Mouse (Mus musculus) liver, embryonic 13.5 days (tissue): ENCODE measurements around the gene Ppp1r9a. TPM values are rescaled to one million over a fixed set of nuclear protein-coding genes. Genes with fewer than 3 reads are reported as not detected.

Source experiments
- ATAC-seq: fragments of 200-750 bp; cut with Nextera tagmentation; 2 replicates; pipeline ENCODE4 v1.8.0; 2017; ENCODE audit warnings: low read depth, mild to moderate bottlenecking, moderate number of reproducible peaks, moderate library complexity
- DNase-seq: peaks from one replicate; pipeline ENCODE4 v3.0.0; 2022
- H3K27ac ChIP-seq: fragments of 300-500 bp; sonication (generic); 2 replicates; pipeline ENCODE4 v1.5.1; 2015; ENCODE audit warnings: moderate library complexity, mild to moderate bottlenecking, inconsistent platforms
- H3K27me3 ChIP-seq: fragments of 300-500 bp; sonication (generic); 2 replicates; pipeline ENCODE4 v1.6.1; 2015; ENCODE audit warnings: mild to moderate bottlenecking, inconsistent platforms
- H3K36me3 ChIP-seq: fragments of 300-500 bp; sonication (generic); 2 replicates; pipeline ENCODE4 v1.6.1; 2015; ENCODE audit warnings: mild to moderate bottlenecking, inconsistent platforms
- H3K4me1 ChIP-seq: fragments of 300-500 bp; sonication (generic); replicated peaks from 2 replicates; pipeline ENCODE4 v1.6.1; 2015; ENCODE audit warnings: inconsistent platforms
- H3K4me2 ChIP-seq: fragments of 300-500 bp; sonication (generic); 2 replicates; pipeline ENCODE4 v1.6.1; 2015; ENCODE audit warnings: inconsistent platforms, mild to moderate bottlenecking, moderate library complexity
- H3K4me3 ChIP-seq: fragments of 300-500 bp; sonication (generic); replicated peaks from 2 replicates; pipeline ENCODE4 v1.5.1; 2015; ENCODE audit warnings: mild to moderate bottlenecking, inconsistent platforms
- H3K9ac ChIP-seq: fragments of 300-500 bp; sonication (generic); 2 replicates; pipeline ENCODE4 v1.6.1; 2015; ENCODE audit warnings: mild to moderate bottlenecking, inconsistent platforms
- H3K9me3 ChIP-seq: fragments of 300-500 bp; sonication (generic); replicated peaks from 2 replicates; pipeline ENCODE4 v1.6.1; 2016; ENCODE audit warnings: inconsistent platforms
- WGBS: fragments of 180-500 bp; shearing (Covaris S2); methylation state at CpG from one replicate; pipeline ENCODE4 v1.1.7; 2015; ENCODE audit not compliant: insufficient replicate concordance; 5-methylcytosine and 5-hydroxymethylcytosine counted together
- polyA plus RNA-seq: library from polyadenylated mRNA; unstranded; fragments of >200 nt; fragmentation: Nextera tagmentation; extraction: Ambion mirVana; gene quantifications from 2 replicates; pipeline ENCODE4 v1.2.1, GENCODE M21; 2015

Ppp1r9a gene
- polyA plus RNA-seq, 1 experiment from 2014 or later, result 3.6 TPM

DNA sequence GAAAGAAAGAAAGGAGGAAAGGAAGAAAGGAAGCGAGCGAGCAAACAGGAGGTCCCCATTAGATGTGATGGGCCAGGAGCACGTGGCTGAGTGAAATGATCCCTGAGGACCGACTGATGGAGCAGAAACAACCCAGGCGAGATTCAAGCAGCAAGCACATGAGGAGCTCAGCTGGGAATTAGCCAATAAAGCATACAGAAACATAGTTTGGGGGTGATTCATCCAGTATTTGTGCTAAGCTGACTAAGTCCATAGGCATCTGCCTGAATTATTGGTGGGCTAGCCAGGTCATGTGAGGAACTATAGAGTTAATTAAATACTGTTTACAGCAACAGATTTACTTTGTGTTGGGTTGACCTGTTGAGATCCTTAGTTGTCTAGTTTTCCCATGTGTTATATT, 277.9 kb downstream of the Ppp1r9a start:
- H3K27ac ChIP-seq, result no peak overlapping the region
- H3K9me3 ChIP-seq, result no peaks in the 10 kb centered on the region
- ATAC-seq, result no peak
- WGBS, result 70% methylated on average over 5 of the region's 5 CpGs
- H3K27me3 ChIP-seq, result peaks cover 19% of the 10 kb centered on the region; the same call in 1 of the 2 replicates
- H3K9ac ChIP-seq, result no peak overlapping the region
- H3K4me2 ChIP-seq, result no peak overlapping the region
- peaks cover 3% of the 10 kb centered on the region for H3K4me1 ChIP-seq
- no peak overlapping the region for H3K4me3 ChIP-seq
- H3K36me3 ChIP-seq, result no peaks in the 10 kb centered on the region
- no peak for DNase-seq

DNA sequence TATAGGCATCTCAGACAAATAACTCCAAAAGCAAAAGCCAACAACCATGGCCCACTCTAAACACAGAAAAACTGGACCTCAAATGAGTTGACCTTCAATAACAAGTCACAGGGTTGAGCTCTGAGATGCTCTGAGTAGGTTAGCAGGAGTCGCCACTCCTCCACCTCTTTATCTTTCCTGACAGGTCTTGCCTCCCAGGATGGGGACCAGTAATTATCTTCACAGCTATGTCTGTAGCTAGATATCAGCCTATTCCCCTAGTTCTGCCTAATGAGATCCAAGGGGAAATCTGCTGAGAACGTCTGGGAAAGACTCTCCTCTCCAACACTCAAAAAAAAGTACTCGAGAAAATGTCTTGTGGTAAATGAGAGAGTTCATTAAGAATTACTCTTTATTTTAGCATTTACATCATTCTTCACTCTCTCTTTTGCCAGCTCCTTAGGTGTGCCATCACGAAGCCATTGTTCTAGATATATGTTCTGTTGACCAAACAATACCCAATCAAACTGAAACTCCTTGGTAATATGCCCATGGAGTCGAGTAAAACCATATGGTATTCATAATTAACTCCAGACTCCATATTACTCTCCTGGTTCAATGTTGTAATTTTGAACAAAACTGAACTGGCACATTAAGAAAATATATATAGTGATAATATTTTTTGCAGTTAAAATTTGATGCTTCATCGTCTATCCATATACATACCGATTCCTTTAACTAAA, 283.7 kb downstream of the Ppp1r9a start:
- 54% methylated on average over 7 of the region's 7 CpGs for WGBS
- Histone ChIP-seq H3K4me2 (0 out of 2 replicates have a peak overlapping the region, but pooled peaks have one; percentile 11), H3K4me3 (no peak overlapping the region), H3K9ac (no peak overlapping the region), H3K27me3 (no peaks in the 10 kb centered on the region), H3K36me3 (no peaks in the 10 kb centered on the region), H3K4me1 (peaks cover 31% of the 10 kb centered on the region), H3K27ac (peak overlapping the region; percentile 14), H3K9me3 (no peaks in the 10 kb centered on the region)
- DNase-seq (peak; percentile 34), ATAC-seq (peak; percentile 99)

DNA sequence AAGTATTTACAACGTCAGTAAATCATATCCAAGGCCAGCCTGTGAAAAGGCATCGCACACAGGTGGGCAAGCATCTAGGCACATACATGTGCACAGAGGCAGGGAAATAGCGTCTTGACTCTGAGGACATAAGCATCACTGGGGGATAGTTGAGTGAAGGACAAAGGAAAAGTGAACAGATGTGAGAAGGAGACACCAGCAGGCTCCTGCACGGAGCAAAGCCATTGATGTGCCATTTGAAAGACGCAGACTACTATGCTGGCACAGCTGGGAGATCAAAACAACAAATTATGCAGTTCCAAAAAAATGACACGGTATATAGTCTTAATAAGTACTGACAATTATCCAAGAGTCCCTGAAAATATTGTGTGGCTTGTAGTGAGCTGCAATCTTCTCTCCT, 284.9 kb downstream of the Ppp1r9a start:
- no peaks in the 10 kb centered on the region for H3K9me3 ChIP-seq

GRCm38 (mm10) chr6:5188036-5188435, 285.3 kb downstream of the Ppp1r9a start:
- no peaks in the 10 kb centered on the region for H3K36me3 ChIP-seq

More for the DNA sequence above, 284.9 kb downstream of the Ppp1r9a start:
- no peak for ATAC-seq
- H3K9ac ChIP-seq, result no peak overlapping the region
- no peaks in the 10 kb centered on the region for H3K36me3 ChIP-seq
- H3K4me3 ChIP-seq, result no peak overlapping the region
- H3K27me3 ChIP-seq, result no peaks in the 10 kb centered on the region
- 83% methylated on average over 6 of the region's 6 CpGs for WGBS
- no peak overlapping the region for H3K27ac ChIP-seq
- no peak overlapping the region for H3K4me2 ChIP-seq
- DNase-seq, result no peak
- H3K4me1 ChIP-seq, result peaks cover 31% of the 10 kb centered on the region

DNA sequence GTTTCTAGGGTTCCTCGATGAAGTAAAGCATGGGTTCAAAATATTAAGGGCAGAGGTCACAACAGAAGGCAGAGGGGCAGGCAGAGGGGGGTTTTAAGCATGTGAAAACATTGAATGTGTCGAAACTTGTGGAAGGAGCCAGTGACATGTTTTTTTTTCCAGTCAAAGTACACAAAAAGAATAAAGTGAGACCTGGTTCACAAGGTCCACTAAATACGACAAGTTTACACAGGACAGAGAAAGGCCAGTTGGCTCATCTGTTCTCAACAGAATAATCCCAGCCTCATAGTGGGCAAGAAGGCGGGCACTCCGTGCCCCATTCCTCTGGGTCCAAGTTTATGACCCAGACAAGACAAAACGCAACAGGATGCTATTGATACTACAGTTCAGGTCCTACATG, 286.2 kb downstream of the Ppp1r9a start:
- ATAC-seq (no peak), DNase-seq (no peak)
- WGBS, result 66% methylated on average over 6 of the region's 6 CpGs
- H3K4me3 ChIP-seq, result no peak overlapping the region
- no peaks in the 10 kb centered on the region for H3K36me3 ChIP-seq
- H3K27me3 ChIP-seq, result no peaks in the 10 kb centered on the region
- H3K4me2 ChIP-seq, result no peak overlapping the region
- H3K9ac ChIP-seq, result no peak overlapping the region
- H3K27ac ChIP-seq, result peak overlapping the region; percentile 21; the same call in 1 of the 2 replicates
- H3K4me1 ChIP-seq, result peaks cover 31% of the 10 kb centered on the region
- no peaks in the 10 kb centered on the region for H3K9me3 ChIP-seq

More at GRCm38 (mm10) chr6:5188036-5188435, 285.3 kb downstream of the Ppp1r9a start:
- Histone ChIP-seq H3K27me3 (no peaks in the 10 kb centered on the region), H3K27ac (no peak overlapping the region; the same call in 1 of the 2 replicates), H3K9me3 (no peaks in the 10 kb centered on the region), H3K4me3 (no peak overlapping the region), H3K4me2 (no peak overlapping the region), H3K4me1 (peaks cover 31% of the 10 kb centered on the region), H3K9ac (no peak overlapping the region)
- DNase-seq (no peak), ATAC-seq (no peak)
- 71% methylated on average over 5 of the region's 5 CpGs for WGBS

DNA sequence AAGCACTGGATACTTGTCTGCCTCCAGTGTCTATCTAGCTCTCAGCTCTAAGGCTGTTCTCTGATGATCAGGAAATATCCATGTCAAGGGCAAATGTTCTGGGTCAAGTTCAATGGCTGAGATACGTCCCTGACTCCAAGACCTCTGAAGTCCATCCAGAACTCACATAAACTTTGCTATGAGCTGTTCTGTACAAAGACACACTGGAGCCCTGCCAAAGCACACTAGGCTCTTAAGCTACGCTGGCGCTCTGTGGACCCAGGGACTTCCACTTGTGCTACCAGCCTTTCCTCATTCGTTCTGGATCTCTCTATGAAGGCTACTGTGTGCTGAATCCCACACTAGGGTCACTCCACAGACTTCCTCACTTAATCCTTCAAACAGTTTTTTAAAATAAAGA, 286.8 kb downstream of the Ppp1r9a start:
- no peaks in the 10 kb centered on the region for H3K27me3 ChIP-seq
- peaks cover 31% of the 10 kb centered on the region for H3K4me1 ChIP-seq
- WGBS, result 65% methylated on average over 4 of the region's 4 CpGs
- DNase-seq (no peak), ATAC-seq (no peak)
- H3K36me3 ChIP-seq, result no peaks in the 10 kb centered on the region
- no peak overlapping the region for H3K9ac ChIP-seq
- H3K4me3 ChIP-seq, result no peak overlapping the region
- peak overlapping the region; percentile 21; the same call in 1 of the 2 replicates for H3K27ac ChIP-seq
- no peak overlapping the region for H3K4me2 ChIP-seq
- H3K9me3 ChIP-seq, result no peaks in the 10 kb centered on the region

GRCm38 (mm10) chr6:5190761-5191160, 288.0 kb downstream of the Ppp1r9a start:
- Histone ChIP-seq H3K36me3 (no peaks in the 10 kb centered on the region), H3K4me2 (no peak overlapping the region), H3K9me3 (no peaks in the 10 kb centered on the region), H3K27ac (no peak overlapping the region), H3K4me3 (no peak overlapping the region), H3K27me3 (no peaks in the 10 kb centered on the region), H3K4me1 (peaks cover 27% of the 10 kb centered on the region), H3K9ac (no peak overlapping the region)
- no peak for DNase-seq
- no peak for ATAC-seq
- 48% methylated on average over 4 of the region's 4 CpGs for WGBS

DNA sequence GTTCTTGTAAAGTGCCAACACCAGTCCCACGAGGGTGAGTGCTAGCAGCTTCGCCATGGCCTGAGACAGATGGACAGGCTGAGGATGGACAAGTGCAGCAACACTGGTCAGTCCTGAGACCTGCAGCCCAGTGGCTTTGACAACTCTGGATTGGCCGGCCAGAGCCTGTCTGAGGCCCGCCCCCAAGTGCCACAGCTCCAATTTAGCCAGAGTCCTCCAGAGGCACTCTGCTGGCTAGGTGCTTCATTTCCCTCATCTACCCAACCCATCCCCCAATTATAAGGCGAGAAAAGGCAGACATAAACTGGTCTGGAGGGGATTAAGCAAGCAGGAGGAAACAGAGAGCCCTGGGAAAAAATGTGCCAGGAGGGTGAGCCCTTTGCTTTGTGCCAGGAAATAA, 291.0 kb downstream of the Ppp1r9a start, which contains the start of gene Pon1:
Gene Pon1, minus strand, starts transcription at position 254 of the 400 bp plus-strand sequence.
- 52% methylated on average over 5 of the region's 5 CpGs for WGBS
- no peak within 1 kb of the TSS for H3K4me2 ChIP-seq
- H3K27me3 ChIP-seq, result no peaks in the 10 kb centered on the region
- H3K36me3 ChIP-seq, result no peaks in the 10 kb centered on the region
- H3K4me1 ChIP-seq, result peaks cover 7% of the 10 kb centered on the region; the same call in 1 of the 2 replicates
- H3K9ac ChIP-seq, result no peak within 1 kb of the TSS
- no peak within 1 kb of the TSS for H3K4me3 ChIP-seq
- no peaks in the 10 kb centered on the region for H3K9me3 ChIP-seq
- H3K27ac ChIP-seq, result no peak within 1 kb of the TSS
- no peak for DNase-seq
- ATAC-seq, result 0 out of 2 replicates have a peak, but pooled peaks have one; percentile 10

- peaks cover 10% of the 10 kb centered on the region; the same call in 1 of the 2 replicates for H3K4me1 ChIP-seq
- no peaks in the 10 kb centered on the region for H3K27me3 ChIP-seq
- no peaks in the 10 kb centered on the region for H3K36me3 ChIP-seq
- no peak overlapping the region for H3K4me2 ChIP-seq
- 75% methylated on average over 5 of the region's 5 CpGs for WGBS
- ATAC-seq (no peak; the same call in 1 of the 2 replicates), DNase-seq (no peak)
- no peak overlapping the region for H3K27ac ChIP-seq
- H3K9ac ChIP-seq, result no peak overlapping the region
- no peak overlapping the region for H3K4me3 ChIP-seq
- no peaks in the 10 kb centered on the region for H3K9me3 ChIP-seq
Measured at GRCm38 (mm10) chr6:5198590-5198989, 295.9 kb downstream of the Ppp1r9a start.

- H3K9me3 ChIP-seq, result no peaks in the 10 kb centered on the region
- H3K4me3 ChIP-seq, result no peak overlapping the region
- no peak overlapping the region for H3K4me2 ChIP-seq
- H3K36me3 ChIP-seq, result no peaks in the 10 kb centered on the region
- no peak for DNase-seq
- no peaks in the 10 kb centered on the region for H3K27me3 ChIP-seq
- WGBS, result 78% methylated on average over 8 of the region's 8 CpGs
- no peak overlapping the region for H3K27ac ChIP-seq
- peaks cover 10% of the 10 kb centered on the region; the same call in 1 of the 2 replicates for H3K4me1 ChIP-seq
- H3K9ac ChIP-seq, result no peak overlapping the region
- ATAC-seq, result peak; percentile 55
Measured at GRCm38 (mm10) chr6:5199376-5199905, 296.7 kb downstream of the Ppp1r9a start.

DNA sequence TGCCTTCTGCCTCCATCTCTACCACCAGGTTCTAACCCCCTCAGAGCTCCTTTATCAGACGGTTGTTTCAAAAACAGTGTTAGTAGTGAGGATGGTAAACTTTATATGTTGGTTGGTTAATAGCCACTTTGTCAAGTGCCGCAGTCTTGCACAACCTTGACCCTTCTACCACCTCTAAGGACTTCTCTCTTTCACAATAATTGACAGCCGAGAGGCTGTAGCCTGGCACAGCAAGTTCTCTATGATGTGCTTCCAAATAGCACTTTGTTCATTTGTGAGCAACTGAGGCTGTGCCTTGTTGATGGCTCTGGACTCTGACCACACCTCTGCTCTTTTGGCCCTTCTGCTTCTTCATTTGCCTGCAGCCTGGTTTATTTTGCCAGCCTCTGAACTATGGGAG, 297.2 kb downstream of the Ppp1r9a start:
- Histone ChIP-seq H3K36me3 (no peaks in the 10 kb centered on the region), H3K9me3 (no peaks in the 10 kb centered on the region), H3K4me3 (no peak overlapping the region), H3K4me2 (no peak overlapping the region), H3K27me3 (no peaks in the 10 kb centered on the region), H3K4me1 (peaks cover 10% of the 10 kb centered on the region; the same call in 1 of the 2 replicates), H3K27ac (0 out of 2 replicates have a peak overlapping the region, but pooled peaks have one; percentile 14), H3K9ac (no peak overlapping the region)
- WGBS, result 59% methylated on average over 3 of the region's 3 CpGs
- DNase-seq (no peak), ATAC-seq (no peak)
